Mouse (Mus musculus): ENCODE measurements around the gene Pebp1. TPM values are rescaled to one million over a fixed set of nuclear protein-coding genes. Genes with fewer than 3 reads are reported as not detected.

Pebp1 gene
- total RNA-seq, 2 experiments from 2014 or later, result 698 to 787 TPM

- DNase-seq (ENCODE audit: extremely low spot score in 1 of 2, low spot score in 1 of 2), result no peak
Observed at GRCm38 (mm10) chr5:117242671-117243478, 44.5 kb downstream of the Pebp1 start.

GRCm38 (mm10) chr5:117241935-117242531, 45.4 kb downstream of the Pebp1 start:
- peak; percentile 53 to 54 for DNase-seq (ENCODE audit: extremely low spot score in 1 of 2, low spot score in 1 of 2)

- DNase-seq (ENCODE audit: extremely low spot score in 1 of 2, low spot score in 1 of 2), result peak; percentile 52 to 55
Observed at GRCm38 (mm10) chr5:117240761-117241322, 46.6 kb downstream of the Pebp1 start.

- DNase-seq (ENCODE audit: extremely low spot score in 1 of 2, low spot score in 1 of 2), result peak in 1 of 2 experiments; percentile 33
Observed at GRCm38 (mm10) chr5:117240321-117240731, 47.1 kb downstream of the Pebp1 start.

DNA sequence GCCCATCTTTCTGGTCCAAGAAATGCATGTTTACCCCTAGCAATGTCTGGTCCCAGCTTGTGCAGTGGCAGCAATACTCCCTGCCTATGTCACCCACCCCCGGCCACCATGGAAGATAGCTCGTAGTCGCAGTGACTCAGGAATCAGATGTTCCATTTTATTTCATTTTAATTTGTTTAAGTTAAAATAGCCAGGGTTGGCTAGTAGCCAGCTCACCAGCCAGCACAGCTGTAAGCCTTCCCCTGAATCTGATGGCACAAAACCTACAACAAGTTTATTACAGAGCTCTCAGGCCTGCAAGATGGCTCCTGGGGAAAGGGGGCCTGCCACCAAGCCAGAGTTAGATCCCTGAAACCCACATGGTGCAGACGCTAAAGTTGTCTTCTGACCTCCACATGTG, 48.3 kb downstream of the Pebp1 start:
- no peak for DNase-seq (ENCODE audit: extremely low spot score in 1 of 2, low spot score in 1 of 2)

DNA sequence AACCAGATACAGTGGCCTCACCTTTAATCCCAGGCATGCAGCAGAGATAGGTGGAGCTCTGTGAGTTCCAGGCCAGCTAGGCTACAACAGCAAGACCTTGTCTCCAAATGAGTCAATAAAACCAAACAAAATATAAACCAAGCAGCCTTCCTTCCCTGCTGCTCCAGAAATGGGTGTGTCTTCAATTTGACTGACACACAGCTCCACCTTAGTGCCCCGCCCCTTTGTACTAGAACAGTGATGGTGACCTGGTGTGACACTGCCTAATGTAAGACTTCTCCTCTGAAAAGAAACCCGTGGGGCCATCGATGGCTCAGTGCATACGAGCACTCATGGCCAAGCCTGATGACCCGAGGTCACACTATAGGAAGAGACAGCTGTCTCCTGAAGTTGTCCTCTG, 50.9 kb downstream of the Pebp1 start:
- no peak for DNase-seq (ENCODE audit: extremely low spot score in 1 of 2, low spot score in 1 of 2)

Other genes with a start within 250 kb of the Pebp1 start
- 100 to 1,000 TPM; 109 to 110 TPM for gene Suds3, start 171.5 kb downstream of the Pebp1 start, total RNA-seq (2021)
- 10 to 100 TPM; 52.4 to 59.1 TPM for gene Taok3, start 167.5 kb downstream of the Pebp1 start, total RNA-seq (2021)
- gene Vsig10, start 31.5 kb upstream of the Pebp1 start, total RNA-seq (2021), result 1 to 10 TPM; 2.0 to 2.6 TPM
- 100 to 1,000 TPM; 264 to 285 TPM for gene Wsb2, start 69.7 kb upstream of the Pebp1 start, total RNA-seq (2021)
- 10 to 100 TPM; 11.6 to 18.9 TPM for gene Rfc5, start 101.4 kb upstream of the Pebp1 start, total RNA-seq (2021)
- 10 to 100 TPM; 29.0 to 43.1 TPM for gene Ksr2, start 126.4 kb upstream of the Pebp1 start, total RNA-seq (2021)